ENCODE assay signal across 26 mouse cellular contexts in genomic region chr12:95392821-95393220, GRCm38 (mm10).
DNase-seq lines count a peak whose midpoint lies in the region; ATAC-seq and TF ChIP-seq lines count a peak whose summit lies in the region.
"Had no signal": no experiment of that assay in that cellular context is flagged by ENCODE, and none has a peak within 500 bp of the region (broad histone marks: within the 10 kb centered on the region; RNA-seq: fewer than 3 reads in every experiment).

No protein-coding gene starts in this region.

- DNase-seq in hindbrain, embryonic 11.5 days (ENCODE audit: low spot score), result no peak
- DNase-seq in hindbrain, embryonic 10.5 days (ENCODE audit: low spot score), result no peak
- DNase-seq in midbrain, embryonic 11.5 days (ENCODE audit: low spot score, missing footprints), result no peak
- peak; percentile 14 for DNase-seq in layer of hippocampus, adult 9-11 months
- no peak for DNase-seq in left cerebral cortex, adult 2 months (ENCODE audit: extremely low spot score in 1 of 2, low spot score in 2 of 2)
- no peak for DNase-seq in spleen, postnatal 10 days (ENCODE audit: low spot score in 2 of 2)
- DNase-seq: adrenal gland, postnatal 14 days; cerebellum, adult 11 months; cerebellum, postnatal 10 days; gastrocnemius, postnatal 36 days; kidney, adult 8-10 months; kidney, postnatal 14 days; liver, embryonic 13.5 days; lung, embryonic 14.5 days; lung, postnatal 36 days; right cerebral cortex, adult 18-20 months; right cerebral cortex, postnatal 4 days; thymus, adult 18-20 months; thymus, postnatal 36 days had no signal

- TF ChIP-seq CTCF in left cerebral cortex, adult 2 months (IDR thresholded peaks at IDR 0.05), result no peak

- no peak overlapping the region for H3K9ac ChIP-seq in hindbrain, embryonic 11.5 days (ENCODE audit: low read depth, low read length)
- H3K9ac ChIP-seq in midbrain, embryonic 11.5 days (ENCODE audit: low read length), result no peak overlapping the region
- H3K9ac ChIP-seq in midbrain, embryonic 16.5 days (ENCODE audit: low read depth, low read length), result no peak overlapping the region
- H3K9ac ChIP-seq in forebrain, embryonic 12.5 days, result no peak overlapping the region
- H3K9ac ChIP-seq: intestine, embryonic 15.5 days; liver, embryonic 13.5 days; lung, embryonic 14.5 days; neural tube, embryonic 15.5 days had no signal

- H3K27ac ChIP-seq in hindbrain, embryonic 11.5 days (ENCODE audit: low read depth, low read length), result no peak overlapping the region
- H3K27ac ChIP-seq in hindbrain, embryonic 10.5 days, result no peak overlapping the region
- no peak overlapping the region for H3K27ac ChIP-seq in midbrain, embryonic 11.5 days (ENCODE audit: low read depth, low read length)
- no peak overlapping the region for H3K27ac ChIP-seq in midbrain, embryonic 16.5 days (ENCODE audit: low read length)
- H3K27ac ChIP-seq in forebrain, embryonic 12.5 days, result no peak overlapping the region
- no peak overlapping the region for H3K27ac ChIP-seq in left cerebral cortex, adult 2 months
- H3K27ac ChIP-seq: intestine, embryonic 15.5 days; liver, embryonic 13.5 days; neural tube, embryonic 15.5 days had no signal

- H3K4me3 ChIP-seq in hindbrain, embryonic 11.5 days (ENCODE audit: low read depth, low read length), result no peak overlapping the region
- no peak overlapping the region for H3K4me3 ChIP-seq in hindbrain, embryonic 10.5 days
- H3K4me3 ChIP-seq in midbrain, embryonic 11.5 days (ENCODE audit: low read depth, low read length), result no peak overlapping the region
- H3K4me3 ChIP-seq in midbrain, embryonic 16.5 days (ENCODE audit: low read depth, low read length), result no peak overlapping the region
- H3K4me3 ChIP-seq in forebrain, embryonic 12.5 days (replicated peaks), result no peak overlapping the region
- H3K4me3 ChIP-seq in left cerebral cortex, adult 2 months, result no peak overlapping the region
- H3K4me3 ChIP-seq: intestine, embryonic 15.5 days; liver, embryonic 13.5 days; megakaryocyte, embryonic 14.5 days; neural tube, embryonic 15.5 days had no signal

- no peaks in the 10 kb centered on the region for H3K4me1 ChIP-seq in hindbrain, embryonic 11.5 days (replicated peaks; ENCODE audit: control insufficient read depth, insufficient read depth, low read length)
- H3K4me1 ChIP-seq in hindbrain, embryonic 10.5 days (replicated peaks), result peaks cover 12% of the 10 kb centered on the region
- H3K4me1 ChIP-seq in midbrain, embryonic 11.5 days (ENCODE audit: control insufficient read depth, insufficient read depth, low read length), result no peaks in the 10 kb centered on the region; the same call in 1 of the 2 replicates
- H3K4me1 ChIP-seq in midbrain, embryonic 16.5 days (ENCODE audit: control insufficient read depth, insufficient read depth, low read length), result peaks cover 3% of the 10 kb centered on the region; the same call in 1 of the 2 replicates
- H3K4me1 ChIP-seq in forebrain, embryonic 12.5 days, result peaks cover 6% of the 10 kb centered on the region; the same call in 1 of the 2 replicates
- H3K4me1 ChIP-seq: intestine, embryonic 15.5 days; liver, embryonic 13.5 days; megakaryocyte, embryonic 14.5 days; neural tube, embryonic 15.5 days had no signal

- no peak overlapping the region for H3K4me2 ChIP-seq in hindbrain, embryonic 11.5 days (replicated peaks; ENCODE audit: low read depth, low read length)
- no peak overlapping the region for H3K4me2 ChIP-seq in midbrain, embryonic 11.5 days
- H3K4me2 ChIP-seq in midbrain, embryonic 16.5 days (ENCODE audit: low read length), result no peak overlapping the region
- no peak overlapping the region for H3K4me2 ChIP-seq in forebrain, embryonic 12.5 days
- H3K4me2 ChIP-seq: intestine, embryonic 15.5 days; liver, embryonic 13.5 days; lung, embryonic 14.5 days; neural tube, embryonic 15.5 days had no signal

- no peaks in the 10 kb centered on the region for H3K9me3 ChIP-seq in hindbrain, embryonic 11.5 days (ENCODE audit: control insufficient read depth, low read length)
- H3K9me3 ChIP-seq in hindbrain, embryonic 10.5 days, result no peaks in the 10 kb centered on the region
- no peaks in the 10 kb centered on the region for H3K9me3 ChIP-seq in midbrain, embryonic 11.5 days (ENCODE audit: control insufficient read depth, low read length)
- no peaks in the 10 kb centered on the region for H3K9me3 ChIP-seq in midbrain, embryonic 16.5 days (replicated peaks; ENCODE audit: control insufficient read depth, low read length, poor library complexity, severe bottlenecking)
- no peaks in the 10 kb centered on the region for H3K9me3 ChIP-seq in forebrain, embryonic 12.5 days
- H3K9me3 ChIP-seq: intestine, embryonic 15.5 days; liver, embryonic 13.5 days; megakaryocyte, embryonic 14.5 days; neural tube, embryonic 15.5 days had no signal

- intact Hi-C loops in left cerebral cortex, adult 2 months (cut with DNase I), result no loop called here

- WGBS in hindbrain, embryonic 11.5 days, result 45% methylated on average over 1 of the region's 1 CpGs
- 58% methylated on average over 1 of the region's 1 CpGs for WGBS in hindbrain, embryonic 10.5 days
- 53% methylated on average over 1 of the region's 1 CpGs for whole genome bisulfite sequencing in midbrain, embryonic 11.5 days
- 14% methylated on average over 1 of the region's 1 CpGs for WGBS in midbrain, embryonic 16.5 days
- WGBS in forebrain, embryonic 12.5 days, result 38% methylated on average over 1 of the region's 1 CpGs

- no peaks in the 10 kb centered on the region for H3K27me3 ChIP-seq in hindbrain, embryonic 11.5 days (ENCODE audit: control insufficient read depth, insufficient read depth, low read length)
- H3K27me3 ChIP-seq in hindbrain, embryonic 10.5 days (ENCODE audit: insufficient read depth, poor library complexity, severe bottlenecking), result no peaks in the 10 kb centered on the region
- H3K27me3 ChIP-seq in midbrain, embryonic 11.5 days (ENCODE audit: control insufficient read depth, insufficient read depth, low read length), result no peaks in the 10 kb centered on the region
- H3K27me3 ChIP-seq in midbrain, embryonic 16.5 days (ENCODE audit: control insufficient read depth, insufficient read depth, low read depth, low read length), result no peaks in the 10 kb centered on the region
- no peaks in the 10 kb centered on the region for H3K27me3 ChIP-seq in forebrain, embryonic 12.5 days
- H3K27me3 ChIP-seq: intestine, embryonic 15.5 days; liver, embryonic 13.5 days; megakaryocyte, embryonic 14.5 days; neural tube, embryonic 15.5 days had no signal

- peak; percentile 58 for ATAC-seq in hindbrain, embryonic 11.5 days (ENCODE audit: low FRiP score)
- ATAC-seq in midbrain, embryonic 11.5 days (ENCODE audit: low FRiP score), result peak; percentile 71
- no peak for ATAC-seq in midbrain, embryonic 16.5 days
- peak; percentile 64 for ATAC-seq in forebrain, embryonic 12.5 days (ENCODE audit: low FRiP score)
- ATAC-seq: CD4-positive, CD25-positive, alpha-beta regulatory T cell, adult 4 months; hindbrain, embryonic 16.5 days; intestine, embryonic 15.5 days had no signal

- H3K36me3 ChIP-seq in hindbrain, embryonic 11.5 days (ENCODE audit: control insufficient read depth, insufficient read depth, low read length), result no peaks in the 10 kb centered on the region
- H3K36me3 ChIP-seq in hindbrain, embryonic 10.5 days, result no peaks in the 10 kb centered on the region
- H3K36me3 ChIP-seq in midbrain, embryonic 11.5 days (ENCODE audit: control insufficient read depth, insufficient read depth, low read length), result no peaks in the 10 kb centered on the region
- H3K36me3 ChIP-seq in midbrain, embryonic 16.5 days (ENCODE audit: control insufficient read depth, insufficient read depth, low read length), result no peaks in the 10 kb centered on the region
- no peaks in the 10 kb centered on the region for H3K36me3 ChIP-seq in forebrain, embryonic 12.5 days (replicated peaks)
- H3K36me3 ChIP-seq: intestine, embryonic 15.5 days; liver, embryonic 13.5 days; neural tube, embryonic 15.5 days had no signal
